Mouse (Mus musculus): ENCODE measurements around the gene Ctnnd2. TPM values are rescaled to one million over a fixed set of nuclear protein-coding genes. Genes with fewer than 3 reads are reported as not detected.

The Ctnnd2 gene
- polyA plus RNA-seq, 1 experiment from 2014 or later: 1.4 TPM

GRCm38 (mm10) chr15:30693754-30694205, 521.4 kb downstream of the Ctnnd2 start:
- Histone ChIP-seq H3K9ac (no peak overlapping the region), H3K4me3 (no peak overlapping the region), H3K36me3 (no peaks in the 10 kb centered on the region), H3K9me3 (replicated peaks) (no peaks in the 10 kb centered on the region), H3K4me1 (replicated peaks) (peaks cover 3% of the 10 kb centered on the region; the same call in 1 of the 2 replicates), H3K27me3 (replicated peaks) (no peaks in the 10 kb centered on the region), H3K4me2 (no peak overlapping the region), H3K27ac (ENCODE audit: poor library complexity, severe bottlenecking) (no peak overlapping the region)
- ATAC-seq (ENCODE audit: insufficient number of reproducible peaks, low FRiP score): no peak
- WGBS: 69% methylated on average over 6 of the region's 6 CpGs

GRCm38 (mm10) chr15:30694286-30694685, 521.9 kb downstream of the Ctnnd2 start:
- no peaks in the 10 kb centered on the region for H3K9me3 ChIP-seq (replicated peaks)
- H3K4me1 ChIP-seq (replicated peaks): peaks cover 3% of the 10 kb centered on the region; the same call in 1 of the 2 replicates
- WGBS: 76% methylated on average over 1 of the region's 1 CpGs
- no peak for ATAC-seq (ENCODE audit: insufficient number of reproducible peaks, low FRiP score)
- no peaks in the 10 kb centered on the region for H3K27me3 ChIP-seq (replicated peaks)
- no peak overlapping the region for H3K4me3 ChIP-seq
- no peak overlapping the region for H3K4me2 ChIP-seq
- no peaks in the 10 kb centered on the region for H3K36me3 ChIP-seq
- no peak overlapping the region for H3K9ac ChIP-seq
- H3K27ac ChIP-seq (ENCODE audit: poor library complexity, severe bottlenecking): no peak overlapping the region

GRCm38 (mm10) chr15:30695859-30696258, 523.5 kb downstream of the Ctnnd2 start:
- Histone ChIP-seq H3K36me3 (no peaks in the 10 kb centered on the region), H3K4me3 (no peak overlapping the region), H3K27ac (ENCODE audit: poor library complexity, severe bottlenecking) (no peak overlapping the region), H3K4me2 (no peak overlapping the region), H3K4me1 (replicated peaks) (peaks cover 5% of the 10 kb centered on the region; the same call in 1 of the 2 replicates), H3K27me3 (replicated peaks) (no peaks in the 10 kb centered on the region), H3K9me3 (replicated peaks) (no peaks in the 10 kb centered on the region), H3K9ac (no peak overlapping the region)
- no peak for ATAC-seq (ENCODE audit: insufficient number of reproducible peaks, low FRiP score)
- WGBS: 47% methylated on average over 6 of the region's 6 CpGs

- H3K4me1 ChIP-seq (replicated peaks): peaks cover 6% of the 10 kb centered on the region; the same call in 1 of the 2 replicates
- no peaks in the 10 kb centered on the region for H3K9me3 ChIP-seq (replicated peaks)
- H3K27me3 ChIP-seq (replicated peaks): no peaks in the 10 kb centered on the region
- H3K36me3 ChIP-seq: no peaks in the 10 kb centered on the region
- no peak overlapping the region for H3K4me2 ChIP-seq
- 77% methylated on average over 5 of the region's 5 CpGs for WGBS
- H3K4me3 ChIP-seq: no peak overlapping the region
- H3K9ac ChIP-seq: no peak overlapping the region
- no peak for ATAC-seq (ENCODE audit: insufficient number of reproducible peaks, low FRiP score)
- H3K27ac ChIP-seq (ENCODE audit: poor library complexity, severe bottlenecking): no peak overlapping the region
Measured at GRCm38 (mm10) chr15:30697356-30697755, 525.0 kb downstream of the Ctnnd2 start.

GRCm38 (mm10) chr15:30700762-30701161, 528.4 kb downstream of the Ctnnd2 start:
- H3K27me3 ChIP-seq (replicated peaks): no peaks in the 10 kb centered on the region
- no peak overlapping the region for H3K27ac ChIP-seq (ENCODE audit: poor library complexity, severe bottlenecking)
- H3K4me2 ChIP-seq: no peak overlapping the region
- H3K4me3 ChIP-seq: no peak overlapping the region
- no peak overlapping the region for H3K9ac ChIP-seq
- 65% methylated on average over 6 of the region's 6 CpGs for WGBS
- H3K4me1 ChIP-seq (replicated peaks): peaks cover 5% of the 10 kb centered on the region; the same call in 1 of the 2 replicates
- H3K9me3 ChIP-seq (replicated peaks): no peaks in the 10 kb centered on the region; the same call in 1 of the 2 replicates
- H3K36me3 ChIP-seq: no peaks in the 10 kb centered on the region
- no peak for ATAC-seq (ENCODE audit: insufficient number of reproducible peaks, low FRiP score)

GRCm38 (mm10) chr15:30701592-30701991, 529.2 kb downstream of the Ctnnd2 start:
- H3K9me3 ChIP-seq (replicated peaks): no peaks in the 10 kb centered on the region; the same call in 1 of the 2 replicates
- 0 out of 2 replicates have a peak, but pooled peaks cover 3% of the 10 kb centered on the region for H3K4me1 ChIP-seq (replicated peaks)
- no peak overlapping the region for H3K4me3 ChIP-seq
- no peaks in the 10 kb centered on the region for H3K36me3 ChIP-seq
- H3K27me3 ChIP-seq (replicated peaks): no peaks in the 10 kb centered on the region
- ATAC-seq (ENCODE audit: insufficient number of reproducible peaks, low FRiP score): no peak
- no peak overlapping the region for H3K9ac ChIP-seq
- WGBS: 79% methylated on average over 5 of the region's 5 CpGs
- no peak overlapping the region for H3K27ac ChIP-seq (ENCODE audit: poor library complexity, severe bottlenecking)
- no peak overlapping the region for H3K4me2 ChIP-seq

GRCm38 (mm10) chr15:30709026-30709753, 536.8 kb downstream of the Ctnnd2 start:
- WGBS: 87% methylated on average over 10 of the region's 10 CpGs
- Histone ChIP-seq H3K4me3 (no peak overlapping the region), H3K4me1 (replicated peaks) (no peaks in the 10 kb centered on the region; the same call in 1 of the 2 replicates), H3K27me3 (replicated peaks) (no peaks in the 10 kb centered on the region), H3K9ac (no peak overlapping the region), H3K9me3 (replicated peaks) (no peaks in the 10 kb centered on the region), H3K27ac (ENCODE audit: poor library complexity, severe bottlenecking) (no peak overlapping the region), H3K36me3 (no peaks in the 10 kb centered on the region), H3K4me2 (no peak overlapping the region)
- no peak for ATAC-seq (ENCODE audit: insufficient number of reproducible peaks, low FRiP score)

GRCm38 (mm10) chr15:30709754-30710105, 537.3 kb downstream of the Ctnnd2 start:
- no peak for ATAC-seq (ENCODE audit: insufficient number of reproducible peaks, low FRiP score)
- Histone ChIP-seq H3K4me3 (no peak overlapping the region), H3K4me2 (no peak overlapping the region), H3K27me3 (replicated peaks) (no peaks in the 10 kb centered on the region), H3K4me1 (replicated peaks) (no peaks in the 10 kb centered on the region; the same call in 1 of the 2 replicates), H3K9ac (no peak overlapping the region), H3K36me3 (no peaks in the 10 kb centered on the region), H3K27ac (ENCODE audit: poor library complexity, severe bottlenecking) (no peak overlapping the region), H3K9me3 (replicated peaks) (no peaks in the 10 kb centered on the region)
- WGBS: 86% methylated on average over 2 of the region's 2 CpGs

GRCm38 (mm10) chr15:30714823-30715222, 542.4 kb downstream of the Ctnnd2 start:
- H3K27ac ChIP-seq (ENCODE audit: poor library complexity, severe bottlenecking): no peak overlapping the region
- H3K36me3 ChIP-seq: no peaks in the 10 kb centered on the region
- H3K4me3 ChIP-seq: no peak overlapping the region
- H3K9ac ChIP-seq: no peak overlapping the region
- no peaks in the 10 kb centered on the region for H3K4me1 ChIP-seq (replicated peaks)
- H3K9me3 ChIP-seq (replicated peaks): no peaks in the 10 kb centered on the region
- H3K27me3 ChIP-seq (replicated peaks): no peaks in the 10 kb centered on the region
- H3K4me2 ChIP-seq: no peak overlapping the region
- 72% methylated on average over 2 of the region's 2 CpGs for WGBS
- no peak for ATAC-seq (ENCODE audit: insufficient number of reproducible peaks, low FRiP score)

- Histone ChIP-seq H3K4me2 (no peak overlapping the region), H3K4me3 (no peak overlapping the region), H3K27ac (ENCODE audit: poor library complexity, severe bottlenecking) (no peak overlapping the region), H3K27me3 (replicated peaks) (no peaks in the 10 kb centered on the region), H3K9me3 (replicated peaks) (no peaks in the 10 kb centered on the region), H3K9ac (no peak overlapping the region), H3K36me3 (no peaks in the 10 kb centered on the region), H3K4me1 (replicated peaks) (no peaks in the 10 kb centered on the region)
- no peak for ATAC-seq (ENCODE audit: insufficient number of reproducible peaks, low FRiP score)
- WGBS: 80% methylated on average over 3 of the region's 3 CpGs
Measured at GRCm38 (mm10) chr15:30718811-30719210, 546.4 kb downstream of the Ctnnd2 start.

- Histone ChIP-seq H3K36me3 (no peaks in the 10 kb centered on the region), H3K9ac (no peak overlapping the region), H3K4me1 (replicated peaks) (no peaks in the 10 kb centered on the region), H3K9me3 (replicated peaks) (no peaks in the 10 kb centered on the region), H3K4me2 (no peak overlapping the region), H3K4me3 (no peak overlapping the region), H3K27me3 (replicated peaks) (no peaks in the 10 kb centered on the region), H3K27ac (ENCODE audit: poor library complexity, severe bottlenecking) (no peak overlapping the region)
- WGBS: 57% methylated on average over 2 of the region's 2 CpGs
- no peak for ATAC-seq (ENCODE audit: insufficient number of reproducible peaks, low FRiP score)
Measured at GRCm38 (mm10) chr15:30719226-30719625, 546.8 kb downstream of the Ctnnd2 start.

GRCm38 (mm10) chr15:30721098-30721497, 548.7 kb downstream of the Ctnnd2 start:
- no peak overlapping the region for H3K27ac ChIP-seq (ENCODE audit: poor library complexity, severe bottlenecking)
- 53% methylated on average over 2 of the region's 2 CpGs for WGBS

More at GRCm38 (mm10) chr15:30721098-30721497, 548.7 kb downstream of the Ctnnd2 start:
- H3K36me3 ChIP-seq: no peaks in the 10 kb centered on the region
- H3K9ac ChIP-seq: no peak overlapping the region
- H3K27me3 ChIP-seq (replicated peaks): no peaks in the 10 kb centered on the region
- H3K4me3 ChIP-seq: no peak overlapping the region
- ATAC-seq (ENCODE audit: insufficient number of reproducible peaks, low FRiP score): no peak
- no peak overlapping the region for H3K4me2 ChIP-seq
- H3K4me1 ChIP-seq (replicated peaks): no peaks in the 10 kb centered on the region
- H3K9me3 ChIP-seq (replicated peaks): no peaks in the 10 kb centered on the region
